Mouse (Mus musculus) megakaryocyte, embryonic 14.5 days (primary cell): ENCODE data around the gene Adamts8.

Source experiments
- FLI1 ChIP-seq: IDR thresholded peaks from 2 replicates; pipeline ENCODE4 v1.6.1; 2012; ENCODE audit warnings: low read length, inconsistent platforms, mixed read lengths
- GATA1 ChIP-seq: IDR thresholded peaks from 3 replicates; pipeline ENCODE4 v1.6.1; 2012; ENCODE audit warnings: mixed read lengths, low read length, inconsistent platforms, borderline replicate concordance

DNA sequence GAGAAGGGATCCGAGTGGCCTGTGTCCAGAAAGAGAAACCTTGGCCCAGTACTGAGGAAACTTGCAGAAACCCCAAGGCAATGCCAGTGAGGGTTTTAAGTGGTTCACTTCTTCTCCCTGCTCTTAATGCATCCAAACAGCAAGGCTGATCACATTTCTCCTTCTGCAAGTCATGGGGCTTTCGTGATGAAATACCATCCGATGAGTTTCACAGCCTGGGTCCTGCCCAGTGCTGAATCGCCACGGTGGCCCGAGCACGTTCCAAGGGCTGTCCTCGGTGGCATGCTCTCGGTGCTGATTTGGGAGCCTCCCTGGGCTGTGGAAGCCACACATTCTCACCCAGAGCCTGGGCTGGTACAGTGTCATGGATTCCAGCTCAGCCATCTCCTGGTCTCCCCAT is 12.9 kb downstream of the Adamts8 start:
- TF ChIP-seq GATA1 (no peak), FLI1 (no peak)
